Mouse (Mus musculus) left cerebral cortex, adult 9 months (tissue): Measurements from ENCODE around the gene Mcemp1.

Experiments
- DNase-seq, 2 experiments: peaks; one replicate each; pipeline ENCODE4 v3.0.0; 2022; ENCODE audit warnings: low spot score in 2 of 2

The Mcemp1 gene

GRCm38 (mm10) chr8:3665507-3665906, at the start of gene Mcemp1:
Gene Mcemp1 (plus strand): TSS chr8:3665754.
- DNase-seq, result no peak

GRCm38 (mm10) chr8:3621199-3621970, 44.2 kb upstream of the Mcemp1 start, which contains the start of the genes Xab2 and Pet100:
Gene Xab2 (minus strand): TSS chr8:3621316.
Gene Pet100 (plus strand): TSS chr8:3621548.
- peak; percentile 99 to 100 for DNase-seq

GRCm38 (mm10) chr8:3622119-3622518, 43.4 kb upstream of the Mcemp1 start:
- DNase-seq, result no peak

GRCm38 (mm10) chr8:3625445-3625844, 40.1 kb upstream of the Mcemp1 start, which contains the start of gene Pcp2:
Gene Pcp2 (minus strand): TSS chr8:3625545.
- DNase-seq, result no peak

- DNase-seq, result no peak
Measured at GRCm38 (mm10) chr8:3626971-3627370, 38.6 kb upstream of the Mcemp1 start.

- DNase-seq, result peak in 1 of 2 experiments; percentile 31
Measured at GRCm38 (mm10) chr8:3628014-3628413, 37.5 kb upstream of the Mcemp1 start.

GRCm38 (mm10) chr8:3630647-3631477, 34.7 kb upstream of the Mcemp1 start, which contains the start of gene Stxbp2:
Gene Stxbp2 (plus strand): TSS chr8:3630955.
- peak in 1 of 2 experiments; percentile 67 for DNase-seq

GRCm38 (mm10) chr8:3631478-3631875, 34.1 kb upstream of the Mcemp1 start:
- no peak for DNase-seq

GRCm38 (mm10) chr8:3645804-3646203, 19.8 kb upstream of the Mcemp1 start:
- peak in 1 of 2 experiments; percentile 25 for DNase-seq

GRCm38 (mm10) chr8:3646824-3647531, 18.6 kb upstream of the Mcemp1 start:
- no peak for DNase-seq

GRCm38 (mm10) chr8:3647561-3647960, 18.0 kb upstream of the Mcemp1 start:
- DNase-seq, result no peak

- no peak for DNase-seq
Measured at GRCm38 (mm10) chr8:3648268-3648667, 17.3 kb upstream of the Mcemp1 start.

- no peak for DNase-seq
Measured at GRCm38 (mm10) chr8:3648990-3649389, 16.6 kb upstream of the Mcemp1 start.

GRCm38 (mm10) chr8:3652845-3653244, 12.7 kb upstream of the Mcemp1 start:
- no peak for DNase-seq

- no peak for DNase-seq
Measured at GRCm38 (mm10) chr8:3654726-3655508, 10.6 kb upstream of the Mcemp1 start.

GRCm38 (mm10) chr8:3655526-3655925, 10.0 kb upstream of the Mcemp1 start, which contains the start of gene Retn:
Gene Retn (plus strand): TSS chr8:3655770.
- no peak for DNase-seq

- peak in 1 of 2 experiments; percentile 45 for DNase-seq
Measured at GRCm38 (mm10) chr8:3656725-3657381, 8.7 kb upstream of the Mcemp1 start.

GRCm38 (mm10) chr8:3660889-3661288, 4.7 kb upstream of the Mcemp1 start:
- DNase-seq, result no peak

GRCm38 (mm10) chr8:3664405-3664804, 1.1 kb upstream of the Mcemp1 start:
- no peak for DNase-seq

- DNase-seq, result no peak
Measured at GRCm38 (mm10) chr8:3670388-3670787, 4.8 kb downstream of the Mcemp1 start.
